Mouse (Mus musculus): ENCODE measurements around the gene Ccdc134. TPM values are rescaled to one million over a fixed set of nuclear protein-coding genes. Genes with fewer than 3 reads are reported as not detected.

Gene Ccdc134
- polyA plus RNA-seq (2015; fragmentation: Nextera tagmentation; extraction: Ambion mirVana) = 9.9 and 11.7 TPM in 2 replicates

- ATAC-seq (replicated peaks; ENCODE audit: extremely low read depth, insufficient read depth, low FRiP score) = peak; percentile 99
- H3K4me3 ChIP-seq (ENCODE audit: low read length) = peak within 1 kb of the TSS; percentile 93
- WGBS = under 1% methylated on average over 72 of the region's 74 CpGs
Measured at GRCm38 (mm10) chr15:82127426-82128374, at the start of gene Ccdc134. Gene Ccdc134, plus strand, starts transcription at chr15:82127922.

GRCm38 (mm10) chr15:82079883-82080282, 47.8 kb upstream of the Ccdc134 start:
- H3K36me3 ChIP-seq (ENCODE audit: control insufficient read depth, insufficient read depth) = no peaks in the 10 kb centered on the region
- WGBS = 51% methylated on average over 10 of the region's 10 CpGs

More at GRCm38 (mm10) chr15:82127426-82128374, at the start of gene Ccdc134:
- Histone ChIP-seq H3K4me2 (ENCODE audit: low read depth, low read length) (peak within 1 kb of the TSS; percentile 99), H3K27ac (ENCODE audit: low read length) (peak within 1 kb of the TSS; percentile 77), H3K27me3 (ENCODE audit: control insufficient read depth, insufficient read depth, low read length) (peaks cover 4% of the 10 kb centered on the region; the same call in 1 of the 2 replicates), H3K9ac (ENCODE audit: low read length) (peak within 1 kb of the TSS; percentile 94), H3K4me1 (ENCODE audit: control insufficient read depth, insufficient read depth, low read length) (peaks cover 14% of the 10 kb centered on the region), H3K9me3 (replicated peaks; ENCODE audit: control insufficient read depth, low read length) (no peaks in the 10 kb centered on the region), H3K36me3 (ENCODE audit: control insufficient read depth, insufficient read depth) (no peaks in the 10 kb centered on the region)

GRCm38 (mm10) chr15:82081161-82081560, 46.6 kb upstream of the Ccdc134 start:
- Histone ChIP-seq H3K9me3 (replicated peaks; ENCODE audit: control insufficient read depth, low read length) (no peaks in the 10 kb centered on the region), H3K36me3 (ENCODE audit: control insufficient read depth, insufficient read depth) (no peaks in the 10 kb centered on the region), H3K9ac (ENCODE audit: low read length) (no peak overlapping the region), H3K4me1 (ENCODE audit: control insufficient read depth, insufficient read depth, low read length) (no peaks in the 10 kb centered on the region), H3K4me3 (ENCODE audit: low read length) (no peak overlapping the region), H3K27me3 (ENCODE audit: control insufficient read depth, insufficient read depth, low read length) (peaks cover 4% of the 10 kb centered on the region; the same call in 1 of the 2 replicates), H3K27ac (ENCODE audit: low read length) (no peak overlapping the region), H3K4me2 (ENCODE audit: low read depth, low read length) (no peak overlapping the region)
- 35% methylated on average over 7 of the region's 7 CpGs for WGBS
- ATAC-seq (replicated peaks; ENCODE audit: extremely low read depth, insufficient read depth, low FRiP score) = no peak

More at GRCm38 (mm10) chr15:82079883-82080282, 47.8 kb upstream of the Ccdc134 start:
- ATAC-seq (replicated peaks; ENCODE audit: extremely low read depth, insufficient read depth, low FRiP score) = no peak
- no peak overlapping the region for H3K4me2 ChIP-seq (ENCODE audit: low read depth, low read length)
- H3K27me3 ChIP-seq (ENCODE audit: control insufficient read depth, insufficient read depth, low read length) = peaks cover 2% of the 10 kb centered on the region; the same call in 1 of the 2 replicates
- H3K4me1 ChIP-seq (ENCODE audit: control insufficient read depth, insufficient read depth, low read length) = no peaks in the 10 kb centered on the region
- H3K27ac ChIP-seq (ENCODE audit: low read length) = no peak overlapping the region
- no peaks in the 10 kb centered on the region for H3K9me3 ChIP-seq (replicated peaks; ENCODE audit: control insufficient read depth, low read length)
- no peak overlapping the region for H3K9ac ChIP-seq (ENCODE audit: low read length)
- no peak overlapping the region for H3K4me3 ChIP-seq (ENCODE audit: low read length)

- Histone ChIP-seq H3K36me3 (ENCODE audit: control insufficient read depth, insufficient read depth) (no peaks in the 10 kb centered on the region), H3K9ac (ENCODE audit: low read length) (no peak overlapping the region), H3K4me2 (ENCODE audit: low read depth, low read length) (no peak overlapping the region), H3K27ac (ENCODE audit: low read length) (no peak overlapping the region), H3K9me3 (replicated peaks; ENCODE audit: control insufficient read depth, low read length) (no peaks in the 10 kb centered on the region), H3K4me1 (ENCODE audit: control insufficient read depth, insufficient read depth, low read length) (no peaks in the 10 kb centered on the region), H3K27me3 (ENCODE audit: control insufficient read depth, insufficient read depth, low read length) (peaks cover 6% of the 10 kb centered on the region; the same call in 1 of the 2 replicates), H3K4me3 (ENCODE audit: low read length) (no peak overlapping the region)
- WGBS = 69% methylated on average over 9 of the region's 9 CpGs
- ATAC-seq (replicated peaks; ENCODE audit: extremely low read depth, insufficient read depth, low FRiP score) = no peak
Measured at GRCm38 (mm10) chr15:82085606-82086005, 42.1 kb upstream of the Ccdc134 start.

- peaks cover 6% of the 10 kb centered on the region; the same call in 1 of the 2 replicates for H3K27me3 ChIP-seq (ENCODE audit: control insufficient read depth, insufficient read depth, low read length)
- no peak overlapping the region for H3K27ac ChIP-seq (ENCODE audit: low read length)
- no peaks in the 10 kb centered on the region for H3K4me1 ChIP-seq (ENCODE audit: control insufficient read depth, insufficient read depth, low read length)
- no peak overlapping the region for H3K4me3 ChIP-seq (ENCODE audit: low read length)
- H3K9me3 ChIP-seq (replicated peaks; ENCODE audit: control insufficient read depth, low read length) = no peaks in the 10 kb centered on the region
- no peak overlapping the region for H3K4me2 ChIP-seq (ENCODE audit: low read depth, low read length)
- no peaks in the 10 kb centered on the region for H3K36me3 ChIP-seq (ENCODE audit: control insufficient read depth, insufficient read depth)
- 65% methylated on average over 12 of the region's 12 CpGs for WGBS
- no peak for ATAC-seq (replicated peaks; ENCODE audit: extremely low read depth, insufficient read depth, low FRiP score)
- H3K9ac ChIP-seq (ENCODE audit: low read length) = no peak overlapping the region
Measured at GRCm38 (mm10) chr15:82086131-82086530, 41.6 kb upstream of the Ccdc134 start.

GRCm38 (mm10) chr15:82087266-82087665, 40.5 kb upstream of the Ccdc134 start:
- no peak overlapping the region for H3K4me2 ChIP-seq (ENCODE audit: low read depth, low read length)
- H3K9ac ChIP-seq (ENCODE audit: low read length) = no peak overlapping the region
- no peak overlapping the region for H3K27ac ChIP-seq (ENCODE audit: low read length)
- ATAC-seq (replicated peaks; ENCODE audit: extremely low read depth, insufficient read depth, low FRiP score) = no peak
- WGBS = 18% methylated on average over 10 of the region's 10 CpGs
- H3K4me3 ChIP-seq (ENCODE audit: low read length) = no peak overlapping the region
- H3K36me3 ChIP-seq (ENCODE audit: control insufficient read depth, insufficient read depth) = no peaks in the 10 kb centered on the region
- peaks cover 6% of the 10 kb centered on the region; the same call in 1 of the 2 replicates for H3K27me3 ChIP-seq (ENCODE audit: control insufficient read depth, insufficient read depth, low read length)
- no peaks in the 10 kb centered on the region for H3K9me3 ChIP-seq (replicated peaks; ENCODE audit: control insufficient read depth, low read length)
- no peaks in the 10 kb centered on the region for H3K4me1 ChIP-seq (ENCODE audit: control insufficient read depth, insufficient read depth, low read length)

GRCm38 (mm10) chr15:82091061-82091460, 36.7 kb upstream of the Ccdc134 start:
- H3K4me2 ChIP-seq (ENCODE audit: low read depth, low read length) = no peak overlapping the region
- ATAC-seq (replicated peaks; ENCODE audit: extremely low read depth, insufficient read depth, low FRiP score) = no peak
- peaks cover 2% of the 10 kb centered on the region; the same call in 1 of the 2 replicates for H3K27me3 ChIP-seq (ENCODE audit: control insufficient read depth, insufficient read depth, low read length)
- H3K9me3 ChIP-seq (replicated peaks; ENCODE audit: control insufficient read depth, low read length) = no peaks in the 10 kb centered on the region
- H3K27ac ChIP-seq (ENCODE audit: low read length) = no peak overlapping the region
- H3K9ac ChIP-seq (ENCODE audit: low read length) = no peak overlapping the region
- 70% methylated on average over 7 of the region's 7 CpGs for WGBS
- H3K4me1 ChIP-seq (ENCODE audit: control insufficient read depth, insufficient read depth, low read length) = no peaks in the 10 kb centered on the region
- no peaks in the 10 kb centered on the region for H3K36me3 ChIP-seq (ENCODE audit: control insufficient read depth, insufficient read depth)
- H3K4me3 ChIP-seq (ENCODE audit: low read length) = no peak overlapping the region

- H3K9me3 ChIP-seq (replicated peaks; ENCODE audit: control insufficient read depth, low read length) = no peaks in the 10 kb centered on the region
- no peak overlapping the region for H3K4me2 ChIP-seq (ENCODE audit: low read depth, low read length)
- no peak overlapping the region for H3K4me3 ChIP-seq (ENCODE audit: low read length)
- 18% methylated on average over 8 of the region's 8 CpGs for WGBS
- H3K4me1 ChIP-seq (ENCODE audit: control insufficient read depth, insufficient read depth, low read length) = no peaks in the 10 kb centered on the region
- H3K27me3 ChIP-seq (ENCODE audit: control insufficient read depth, insufficient read depth, low read length) = peaks cover 4% of the 10 kb centered on the region
- no peak overlapping the region for H3K27ac ChIP-seq (ENCODE audit: low read length)
- H3K9ac ChIP-seq (ENCODE audit: low read length) = no peak overlapping the region
- no peaks in the 10 kb centered on the region for H3K36me3 ChIP-seq (ENCODE audit: control insufficient read depth, insufficient read depth)
- ATAC-seq (replicated peaks; ENCODE audit: extremely low read depth, insufficient read depth, low FRiP score) = no peak
Measured at GRCm38 (mm10) chr15:82106953-82107555, 20.7 kb upstream of the Ccdc134 start.

GRCm38 (mm10) chr15:82120544-82120943, 7.2 kb upstream of the Ccdc134 start:
- 0 out of 2 replicates have a peak, but pooled peaks cover 2% of the 10 kb centered on the region for H3K27me3 ChIP-seq (ENCODE audit: control insufficient read depth, insufficient read depth, low read length)
- no peak overlapping the region for H3K4me3 ChIP-seq (ENCODE audit: low read length)
- no peaks in the 10 kb centered on the region for H3K4me1 ChIP-seq (ENCODE audit: control insufficient read depth, insufficient read depth, low read length)
- no peak overlapping the region for H3K4me2 ChIP-seq (ENCODE audit: low read depth, low read length)
- 86% methylated on average over 8 of the region's 8 CpGs for WGBS
- no peaks in the 10 kb centered on the region for H3K36me3 ChIP-seq (ENCODE audit: control insufficient read depth, insufficient read depth)
- H3K9me3 ChIP-seq (replicated peaks; ENCODE audit: control insufficient read depth, low read length) = no peaks in the 10 kb centered on the region
- no peak for ATAC-seq (replicated peaks; ENCODE audit: extremely low read depth, insufficient read depth, low FRiP score)
- H3K9ac ChIP-seq (ENCODE audit: low read length) = no peak overlapping the region
- no peak overlapping the region for H3K27ac ChIP-seq (ENCODE audit: low read length)

Measured in heart, embryonic 16.5 days (tissue).